Mouse (Mus musculus) stomach, postnatal 0 days (tissue): Measurements from ENCODE around the gene Tubgcp6.

ENCODE experiments used
- CTCF ChIP-seq: IDR thresholded peaks from 2 replicates; pipeline ENCODE4 v1.5.1; 2016; ENCODE audit warnings: antibody characterized with exemption, low read depth, mild to moderate bottlenecking, moderate library complexity
- EP300 ChIP-seq: optimal IDR thresholded peaks from 2 replicates; pipeline ENCODE3; 2016; ENCODE audit warnings: antibody characterized with exemption

DNA sequence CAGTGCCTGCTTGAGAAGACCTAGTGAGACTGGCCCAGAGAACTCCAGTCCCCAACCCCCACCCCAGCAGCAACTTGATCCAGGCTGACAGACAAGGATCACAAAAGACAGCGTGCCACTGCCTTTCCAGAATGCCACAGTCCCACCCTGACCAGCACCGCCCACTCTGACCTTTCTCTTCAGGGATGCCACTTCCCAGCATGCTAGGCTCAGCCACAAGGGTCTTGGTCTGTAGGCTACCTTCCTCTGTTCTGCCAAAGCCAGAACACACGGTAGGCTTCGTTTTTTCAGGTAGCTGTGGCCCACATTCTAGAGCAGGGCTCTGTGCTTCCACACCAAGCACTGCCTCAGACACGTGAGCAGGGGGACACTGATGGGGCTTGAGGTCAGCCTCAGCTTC lies 20.3 kb downstream of the Tubgcp6 start:
- TF ChIP-seq EP300 (no peak), CTCF (no peak)
